Mouse (Mus musculus): ENCODE measurements around the gene Msx2. TPM values are rescaled to one million over a fixed set of nuclear protein-coding genes. Genes with fewer than 3 reads are reported as not detected.

Msx2 gene
- polyA plus RNA-seq, 1 experiment = 0.05 TPM

DNA sequence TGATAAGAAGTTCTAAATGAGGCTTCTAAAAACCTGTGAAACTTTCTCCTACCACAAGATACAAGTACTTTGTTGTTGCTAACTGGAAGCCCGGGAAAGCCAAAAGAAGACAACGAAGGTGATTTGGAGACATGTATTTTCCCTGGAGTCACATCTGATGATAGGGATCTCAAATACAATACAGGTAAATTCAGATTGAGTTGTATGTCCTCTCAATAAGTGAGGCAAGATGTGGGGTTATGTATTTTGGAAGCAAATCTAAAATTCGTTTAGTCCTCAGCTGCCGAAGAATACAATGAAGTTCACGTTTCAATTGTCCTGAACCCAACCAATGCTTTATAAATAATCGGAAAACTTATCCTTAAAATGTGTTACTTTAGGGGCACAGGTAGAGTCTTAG is 1.6 kb upstream of the Msx2 start:
- no peaks in the 10 kb centered on the region for H3K36me3 ChIP-seq (ENCODE audit: control insufficient read depth, insufficient read depth, low read length)
- H3K27me3 ChIP-seq (ENCODE audit: control insufficient read depth, insufficient read depth, low read length) = peaks cover 18% of the 10 kb centered on the region; the same call in 1 of the 2 replicates
- TF ChIP-seq CTCF (IDR thresholded peaks at IDR 0.05; ENCODE audit: borderline replicate concordance, control insufficient read depth, extremely low read depth, insufficient read depth, low read length, poor library complexity) = no peak
- TF ChIP-seq POLR2A (IDR thresholded peaks at IDR 0.05; ENCODE audit: control insufficient read depth, extremely low read depth, insufficient read depth, low read length, poor library complexity) = no peak
- no peak overlapping the region for H3K27ac ChIP-seq (ENCODE audit: control insufficient read depth, insufficient read depth, low read length)
- H3K4me1 ChIP-seq (replicated peaks; ENCODE audit: control insufficient read depth, insufficient read depth, low read length) = no peaks in the 10 kb centered on the region
- 19% methylated on average over 6 of the region's 6 CpGs for WGBS
- H3K4me3 ChIP-seq (ENCODE audit: control insufficient read depth, insufficient read depth, low read length) = no peak overlapping the region
- DNase-seq = no peak

DNA sequence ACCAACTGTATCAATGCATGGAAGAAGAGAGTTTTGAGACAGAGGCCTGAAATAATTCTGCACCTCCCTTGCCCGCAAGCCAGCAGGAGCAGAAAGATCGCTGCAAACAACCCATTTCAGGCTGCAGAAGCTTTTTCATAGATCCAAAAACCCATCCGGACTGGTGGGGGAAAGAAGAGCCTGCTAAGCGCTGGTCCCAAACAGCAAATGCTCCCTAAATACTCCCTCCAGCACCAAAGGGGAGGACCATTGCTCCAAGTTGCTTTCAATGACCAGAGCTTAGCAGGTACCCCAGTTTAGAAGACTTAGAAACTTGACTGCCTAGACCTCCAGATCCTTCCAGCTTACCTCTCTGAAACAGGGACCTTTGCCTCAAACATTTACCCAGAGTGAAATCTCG is 1.1 kb upstream of the Msx2 start:
- peaks cover 18% of the 10 kb centered on the region; the same call in 1 of the 2 replicates for H3K27me3 ChIP-seq (ENCODE audit: control insufficient read depth, insufficient read depth, low read length)
- DNase-seq = no peak
- TF ChIP-seq CTCF (IDR thresholded peaks at IDR 0.05; ENCODE audit: borderline replicate concordance, control insufficient read depth, extremely low read depth, insufficient read depth, low read length, poor library complexity) (no peak), POLR2A (IDR thresholded peaks at IDR 0.05; ENCODE audit: control insufficient read depth, extremely low read depth, insufficient read depth, low read length, poor library complexity) (no peak)
- no peak overlapping the region for H3K4me3 ChIP-seq (ENCODE audit: control insufficient read depth, insufficient read depth, low read length)
- no peaks in the 10 kb centered on the region for H3K4me1 ChIP-seq (replicated peaks; ENCODE audit: control insufficient read depth, insufficient read depth, low read length)
- WGBS = 19% methylated on average over 5 of the region's 5 CpGs
- H3K36me3 ChIP-seq (ENCODE audit: control insufficient read depth, insufficient read depth, low read length) = no peaks in the 10 kb centered on the region
- no peak overlapping the region for H3K27ac ChIP-seq (ENCODE audit: control insufficient read depth, insufficient read depth, low read length)

DNA sequence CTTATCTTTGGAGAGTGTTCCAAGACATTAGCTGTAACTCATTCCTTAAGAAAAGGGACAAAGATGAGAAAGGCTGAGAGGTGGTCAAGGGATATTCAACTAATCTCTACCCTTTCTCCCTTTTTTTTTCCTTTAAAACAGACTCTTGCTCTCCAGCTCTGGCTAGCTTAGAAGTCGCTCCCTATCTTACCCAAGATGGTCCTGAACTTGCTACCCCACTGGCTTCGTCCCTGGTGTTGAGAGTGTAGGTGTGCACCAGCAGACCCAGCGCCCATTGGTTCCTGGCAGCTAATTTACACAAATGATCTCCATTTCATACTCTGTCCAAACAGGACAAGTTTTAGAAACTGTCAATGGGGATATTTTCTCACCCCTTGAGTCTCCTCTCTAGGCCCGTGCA is 417 bp upstream of the Msx2 start:
- no peak overlapping the region for H3K4me3 ChIP-seq (ENCODE audit: control insufficient read depth, insufficient read depth, low read length)
- no peaks in the 10 kb centered on the region for H3K36me3 ChIP-seq (ENCODE audit: control insufficient read depth, insufficient read depth, low read length)
- no peak overlapping the region for H3K27ac ChIP-seq (ENCODE audit: control insufficient read depth, insufficient read depth, low read length)
- WGBS = 32% methylated on average over 4 of the region's 4 CpGs
- TF ChIP-seq CTCF (IDR thresholded peaks at IDR 0.05; ENCODE audit: borderline replicate concordance, control insufficient read depth, extremely low read depth, insufficient read depth, low read length, poor library complexity) (no peak), POLR2A (IDR thresholded peaks at IDR 0.05; ENCODE audit: control insufficient read depth, extremely low read depth, insufficient read depth, low read length, poor library complexity) (no peak)
- H3K4me1 ChIP-seq (replicated peaks; ENCODE audit: control insufficient read depth, insufficient read depth, low read length) = no peaks in the 10 kb centered on the region
- H3K27me3 ChIP-seq (ENCODE audit: control insufficient read depth, insufficient read depth, low read length) = peaks cover 18% of the 10 kb centered on the region; the same call in 1 of the 2 replicates
- DNase-seq = no peak

DNA sequence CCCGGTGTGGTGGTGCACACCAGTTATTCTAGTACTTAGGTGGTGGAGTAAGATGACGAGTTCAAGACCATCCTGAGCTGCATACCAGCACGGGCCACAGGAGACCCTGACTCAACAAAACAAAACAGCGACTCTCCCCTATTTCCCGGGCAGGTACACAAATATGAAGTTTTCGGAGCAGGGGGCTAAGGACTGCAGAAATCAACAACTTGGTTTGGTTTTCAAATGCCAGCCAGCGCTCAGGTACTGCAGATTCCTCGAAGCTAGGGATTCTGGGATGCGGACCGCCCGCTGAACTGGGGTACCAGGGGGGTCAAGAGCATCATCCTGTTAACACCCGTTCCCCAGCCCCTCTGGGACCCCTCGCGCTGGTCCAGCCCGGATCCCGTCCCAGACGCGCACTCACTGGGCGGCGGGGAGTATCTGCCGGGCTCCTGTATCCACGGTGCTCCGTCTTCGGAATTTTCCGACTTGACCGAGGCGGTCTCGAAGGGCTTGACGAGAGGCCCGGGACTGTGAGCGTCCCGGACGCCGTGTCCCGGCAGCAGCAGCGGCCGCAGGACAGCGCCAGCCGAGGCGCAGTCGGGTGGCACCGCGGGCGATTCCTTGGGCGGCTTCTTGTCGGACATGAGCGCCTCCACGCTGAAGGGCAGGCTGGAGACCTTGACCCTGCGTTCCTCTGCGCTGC is 804 bp downstream of the Msx2 start:
- Histone ChIP-seq H3K27me3 (ENCODE audit: control insufficient read depth, insufficient read depth, low read length) (peaks cover 20% of the 10 kb centered on the region; the same call in 1 of the 2 replicates), H3K36me3 (ENCODE audit: control insufficient read depth, insufficient read depth, low read length) (no peaks in the 10 kb centered on the region), H3K4me1 (replicated peaks; ENCODE audit: control insufficient read depth, insufficient read depth, low read length) (no peaks in the 10 kb centered on the region), H3K4me3 (ENCODE audit: control insufficient read depth, insufficient read depth, low read length) (no peak overlapping the region), H3K27ac (ENCODE audit: control insufficient read depth, insufficient read depth, low read length) (no peak overlapping the region)
- 5% methylated on average over 50 of the region's 50 CpGs for WGBS
- TF ChIP-seq POLR2A (IDR thresholded peaks at IDR 0.05; ENCODE audit: control insufficient read depth, extremely low read depth, insufficient read depth, low read length, poor library complexity) = no peak
- TF ChIP-seq CTCF (IDR thresholded peaks at IDR 0.05; ENCODE audit: borderline replicate concordance, control insufficient read depth, extremely low read depth, insufficient read depth, low read length, poor library complexity) = no peak
- no peak for DNase-seq

DNA sequence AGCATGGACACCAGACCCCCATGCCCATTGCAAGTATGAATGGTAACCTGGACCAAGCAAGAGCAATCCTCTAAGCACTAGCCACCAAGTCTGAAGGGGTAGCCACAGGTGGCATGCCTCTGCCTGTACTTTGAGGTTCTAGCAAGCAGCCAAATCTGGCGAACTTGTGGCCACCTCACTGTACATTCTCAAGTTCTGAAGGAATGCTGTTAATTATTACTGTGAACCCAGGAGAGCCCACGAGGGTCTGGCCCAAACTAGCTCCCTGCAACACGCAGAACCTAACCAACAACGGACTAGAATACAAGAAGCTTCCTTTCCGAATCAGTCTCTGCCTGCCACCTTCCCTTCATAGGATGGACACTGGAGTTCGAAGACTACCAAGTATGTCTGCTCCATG is 1.5 kb downstream of the Msx2 start:
- Histone ChIP-seq H3K27ac (ENCODE audit: control insufficient read depth, insufficient read depth, low read length) (no peak overlapping the region), H3K4me1 (replicated peaks; ENCODE audit: control insufficient read depth, insufficient read depth, low read length) (no peaks in the 10 kb centered on the region), H3K36me3 (ENCODE audit: control insufficient read depth, insufficient read depth, low read length) (no peaks in the 10 kb centered on the region), H3K4me3 (ENCODE audit: control insufficient read depth, insufficient read depth, low read length) (no peak overlapping the region), H3K27me3 (ENCODE audit: control insufficient read depth, insufficient read depth, low read length) (peaks cover 20% of the 10 kb centered on the region; the same call in 1 of the 2 replicates)
- TF ChIP-seq POLR2A (IDR thresholded peaks at IDR 0.05; ENCODE audit: control insufficient read depth, extremely low read depth, insufficient read depth, low read length, poor library complexity) (no peak), CTCF (IDR thresholded peaks at IDR 0.05; ENCODE audit: borderline replicate concordance, control insufficient read depth, extremely low read depth, insufficient read depth, low read length, poor library complexity) (no peak)
- DNase-seq = no peak
- WGBS = 18% methylated on average over 6 of the region's 6 CpGs

DNA sequence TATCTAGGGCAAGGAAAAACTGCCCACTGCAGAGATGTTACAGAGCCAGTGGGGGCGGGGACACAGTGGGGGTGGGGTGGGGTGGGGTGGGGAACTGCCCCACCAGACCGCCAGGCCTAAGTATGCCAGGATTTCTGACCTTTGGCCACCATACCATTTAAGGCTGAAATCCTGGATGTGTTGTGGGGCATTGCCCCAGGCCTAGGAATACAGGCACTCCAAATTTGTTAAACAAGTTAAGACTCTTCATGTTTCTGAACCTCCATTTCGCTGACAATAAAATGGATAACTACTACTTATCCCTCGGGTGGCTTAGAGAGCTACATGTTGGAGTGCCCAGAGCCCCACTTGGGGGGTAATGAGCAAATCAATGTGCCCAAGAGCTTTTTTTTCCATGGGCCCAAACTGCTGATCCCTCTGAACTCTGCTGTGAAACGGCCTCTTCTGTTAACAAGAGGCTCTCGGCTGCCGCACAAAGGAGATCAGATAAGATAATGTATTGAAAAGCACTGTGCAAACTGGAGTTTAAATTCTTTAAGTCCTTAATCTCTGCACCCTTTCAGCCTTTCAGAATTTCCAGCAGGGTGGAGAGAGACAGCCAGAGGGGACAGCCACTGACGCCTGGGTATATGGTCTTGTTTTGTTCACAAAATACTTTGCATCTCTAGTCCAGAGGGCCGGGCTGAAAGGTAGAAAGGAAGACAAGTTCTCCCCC is 2.3 kb downstream of the Msx2 start:
- Histone ChIP-seq H3K4me1 (replicated peaks; ENCODE audit: control insufficient read depth, insufficient read depth, low read length) (no peaks in the 10 kb centered on the region), H3K27ac (ENCODE audit: control insufficient read depth, insufficient read depth, low read length) (no peak overlapping the region), H3K36me3 (ENCODE audit: control insufficient read depth, insufficient read depth, low read length) (no peaks in the 10 kb centered on the region), H3K27me3 (ENCODE audit: control insufficient read depth, insufficient read depth, low read length) (peaks cover 23% of the 10 kb centered on the region; the same call in 1 of the 2 replicates), H3K4me3 (ENCODE audit: control insufficient read depth, insufficient read depth, low read length) (no peak overlapping the region)
- no peak for DNase-seq
- WGBS = 42% methylated on average over 9 of the region's 9 CpGs
- TF ChIP-seq CTCF (IDR thresholded peaks at IDR 0.05; ENCODE audit: borderline replicate concordance, control insufficient read depth, extremely low read depth, insufficient read depth, low read length, poor library complexity) (no peak), POLR2A (IDR thresholded peaks at IDR 0.05; ENCODE audit: control insufficient read depth, extremely low read depth, insufficient read depth, low read length, poor library complexity) (no peak)
